Mouse (Mus musculus): ENCODE measurements around the gene Egf.

The Egf gene

GRCm38 (mm10) chr3:129714542-129715145 is 40.5 kb downstream of the Egf start:
- no peak for DNase-seq (ENCODE audit: low spot score in 2 of 2)

- DNase-seq (ENCODE audit: low spot score in 2 of 2), result no peak
Observed at GRCm38 (mm10) chr3:129708157-129708556, 47.0 kb downstream of the Egf start.

- DNase-seq (ENCODE audit: low spot score in 2 of 2), result no peak
Observed at GRCm38 (mm10) chr3:129698882-129699281, 56.2 kb downstream of the Egf start.

- DNase-seq (ENCODE audit: low spot score in 2 of 2), result no peak
Observed at GRCm38 (mm10) chr3:129698365-129698764, 56.8 kb downstream of the Egf start.

GRCm38 (mm10) chr3:129697691-129698090 is 57.4 kb downstream of the Egf start:
- DNase-seq (ENCODE audit: low spot score in 2 of 2), result no peak

- no peak for DNase-seq (ENCODE audit: low spot score in 2 of 2)
Observed at GRCm38 (mm10) chr3:129695943-129696342, 59.2 kb downstream of the Egf start.

- DNase-seq (ENCODE audit: low spot score in 2 of 2), result no peak
Observed at GRCm38 (mm10) chr3:129693581-129693980, 61.5 kb downstream of the Egf start.

- DNase-seq (ENCODE audit: low spot score in 2 of 2), result no peak
Observed at GRCm38 (mm10) chr3:129692816-129693215, 62.3 kb downstream of the Egf start.

GRCm38 (mm10) chr3:129687429-129687828 is 67.7 kb downstream of the Egf start:
- DNase-seq (ENCODE audit: low spot score in 2 of 2), result no peak

- peak in 1 of 2 experiments; percentile 35 for DNase-seq (ENCODE audit: low spot score in 2 of 2)
Observed at GRCm38 (mm10) chr3:129686698-129687333, 68.3 kb downstream of the Egf start.

GRCm38 (mm10) chr3:129686196-129686595 is 68.9 kb downstream of the Egf start:
- no peak for DNase-seq (ENCODE audit: low spot score in 2 of 2)

- peak in 1 of 2 experiments; percentile 18 for DNase-seq (ENCODE audit: low spot score in 2 of 2)
Observed at GRCm38 (mm10) chr3:129683060-129683679, 71.9 kb downstream of the Egf start.

- no peak for DNase-seq (ENCODE audit: low spot score in 2 of 2)
Observed at GRCm38 (mm10) chr3:129682389-129682788, 72.7 kb downstream of the Egf start.

- DNase-seq (ENCODE audit: low spot score in 2 of 2), result no peak
Observed at GRCm38 (mm10) chr3:129681841-129682240, 73.3 kb downstream of the Egf start.

GRCm38 (mm10) chr3:129680258-129680657 is 74.9 kb downstream of the Egf start:
- no peak for DNase-seq (ENCODE audit: low spot score in 2 of 2)

- DNase-seq (ENCODE audit: low spot score in 2 of 2), result no peak
Observed at GRCm38 (mm10) chr3:129675923-129676322, 79.2 kb downstream of the Egf start.

GRCm38 (mm10) chr3:129663906-129664305 is 91.2 kb downstream of the Egf start:
- no peak for DNase-seq (ENCODE audit: low spot score in 2 of 2)

- peak in 1 of 2 experiments; percentile 10 for DNase-seq (ENCODE audit: low spot score in 2 of 2)
Observed at GRCm38 (mm10) chr3:129658776-129659175, 96.3 kb downstream of the Egf start.

- DNase-seq (ENCODE audit: low spot score in 2 of 2), result no peak
Observed at GRCm38 (mm10) chr3:129657775-129658174, 97.3 kb downstream of the Egf start.

- no peak for DNase-seq (ENCODE audit: low spot score in 2 of 2)
Observed at GRCm38 (mm10) chr3:129657222-129657621, 97.9 kb downstream of the Egf start.

GRCm38 (mm10) chr3:129656540-129656939 is 98.6 kb downstream of the Egf start:
- DNase-seq (ENCODE audit: low spot score in 2 of 2), result no peak

GRCm38 (mm10) chr3:129652476-129652875 is 102.6 kb downstream of the Egf start:
- no peak for DNase-seq (ENCODE audit: low spot score in 2 of 2)

- DNase-seq (ENCODE audit: low spot score in 2 of 2), result no peak
Observed at GRCm38 (mm10) chr3:129651765-129652164, 103.4 kb downstream of the Egf start.

Measured in spleen, postnatal 14 days (tissue).